Mouse (Mus musculus) heart, postnatal 36 days (tissue): ENCODE results near the gene Dph3. TPM values are rescaled to one million over a fixed set of nuclear protein-coding genes. Genes with fewer than 3 reads are reported as not detected.
A peak's percentile ranks its signal among the peaks of the same experiment; 100 is the strongest.

Experiments
- DNase-seq, 2 experiments: peaks; one replicate each; pipeline ENCODE4 v3.0.0; 2021 to 2022
- intact Hi-C: fragments of 180-260 bp; cut with DNase I; formaldehyde crosslinking; loops from one replicate; pipeline ENCODE4 v1.15.1; 2025
- total RNA-seq, 2 experiments: library from RNA; stranded (reverse); gene quantifications; 2 replicates each; pipeline ENCODE4 v1.2.3; 2021

Gene Dph3
- total RNA-seq, 2 experiments from 2014 or later: 83.9 to 94.1 TPM

GRCm38 (mm10) chr14:32036482-32036881 lies 49.0 kb downstream of the Dph3 start:
- intact Hi-C loops: no loop called here
- no peak for DNase-seq

GRCm38 (mm10) chr14:32032522-32032921 lies 53.0 kb downstream of the Dph3 start:
- intact Hi-C loops: loop anchor here (1.0 to 5.0 kb wide), 4 partner anchors 44 to 375 kb away; no protein-coding TSS in a partner anchor
- peak; percentile 71 to 72 for DNase-seq

Other genes starting within 250 kb of the Dph3 start
- 10 to 100 TPM; 15.0 to 21.3 TPM for gene Galnt15, start 56.7 kb downstream of the Dph3 start, total RNA-seq
- 10 to 100 TPM; 46.7 to 57.4 TPM for gene Oxnad1, start 355 bp downstream of the Dph3 start, total RNA-seq
- not detected for gene Msmb, start 56.3 kb upstream of the Dph3 start, total RNA-seq
- 100 to 1,000 TPM; 124 to 126 TPM for gene Ncoa4, start 74.1 kb upstream of the Dph3 start, total RNA-seq
- gene Timm23, start 116.2 kb upstream of the Dph3 start, total RNA-seq: 100 to 1,000 TPM; 218 to 234 TPM
- 10 to 100 TPM; 17.4 to 19.9 TPM for gene Parg, start 116.2 kb upstream of the Dph3 start, total RNA-seq
- gene Ogdhl, start 236.3 kb upstream of the Dph3 start, total RNA-seq: 100 to 1,000 TPM in 1 of 2 experiments, 10 to 100 TPM in 1; 75.2 to 109 TPM